Mouse (Mus musculus) A20 (cell line): ENCODE data around the gene Dnah1.

ENCODE experiments used
- DNase-seq: peaks from one replicate; pipeline ENCODE4 v3.0.0-alpha.2; 2011; ENCODE audit warnings: low read depth, low spot score

Dnah1 gene

GRCm38 (mm10) chr14:31233996-31234591 lies 89.6 kb downstream of the Dnah1 start:
- DNase-seq, result peak; percentile 59

- DNase-seq, result no peak
These were observed 90.4 kb downstream of the Dnah1 start for GRCm38 (mm10) chr14:31233070-31233995.

GRCm38 (mm10) chr14:31232404-31233069 lies 91.2 kb downstream of the Dnah1 start:
- no peak for DNase-seq

- DNase-seq, result no peak
These were observed 93.3 kb downstream of the Dnah1 start for GRCm38 (mm10) chr14:31230442-31230841.

GRCm38 (mm10) chr14:31228234-31228633 lies 95.5 kb downstream of the Dnah1 start:
- DNase-seq, result no peak

- DNase-seq, result no peak
These were observed 96.7 kb downstream of the Dnah1 start for GRCm38 (mm10) chr14:31226978-31227377.

- peak; percentile 74 for DNase-seq
These were observed 106.0 kb downstream of the Dnah1 start, which contains the start of gene Sema3g for GRCm38 (mm10) chr14:31217666-31218065. Sema3g (plus strand) TSS chr14:31217860.

GRCm38 (mm10) chr14:31216846-31217245 lies 106.8 kb downstream of the Dnah1 start, which contains the start of gene Nisch:
Nisch (minus strand) TSS chr14:31216946.
- no peak for DNase-seq

GRCm38 (mm10) chr14:31215157-31216002 lies 108.3 kb downstream of the Dnah1 start:
- peak; percentile 74 for DNase-seq

GRCm38 (mm10) chr14:31214684-31215083 lies 109.0 kb downstream of the Dnah1 start:
- no peak for DNase-seq

- DNase-seq, result no peak
These were observed 109.8 kb downstream of the Dnah1 start for GRCm38 (mm10) chr14:31213868-31214267.

- no peak for DNase-seq
These were observed 111.2 kb downstream of the Dnah1 start for GRCm38 (mm10) chr14:31212499-31212898.

GRCm38 (mm10) chr14:31211854-31212253 lies 111.8 kb downstream of the Dnah1 start:
- DNase-seq, result no peak
